Mouse (Mus musculus): Measurements from ENCODE around the gene Eif3k.

- 0 out of 2 replicates have a peak, but pooled peaks have one; percentile 0 for TF ChIP-seq CTCF (IDR thresholded peaks at IDR 0.05; ENCODE audit: control insufficient read depth, insufficient read depth, insufficient replicate concordance, low read depth, low read length)
- TF ChIP-seq POLR2A (IDR thresholded peaks at IDR 0.05; ENCODE audit: control insufficient read depth, low read depth, low read length) = no peak
These were observed 25.8 kb upstream of the Eif3k start for GRCm38 (mm10) chr7:29007224-29008101.

Data from testis, adult 2 months (tissue).